Mouse (Mus musculus) kidney, adult 10 weeks (tissue): ENCODE results near the gene Capn6. TPM values are rescaled to one million over a fixed set of nuclear protein-coding genes. Genes with fewer than 3 reads are reported as not detected.

Experiments used
- polyA plus RNA-seq: library from polyadenylated mRNA; stranded (reverse); fragments of 350-450 nt; fragmentation: Illumina TruSeq; extraction: RNeasy Lipid Tissue Mini Kit (QIAGEN cat#74804); gene quantifications from one replicate; pipeline ENCODE4 v1.2.3, GENCODE M21; 2014; ENCODE audit warnings: low read depth, low replicate concordance

Capn6 gene
- 4.5 TPM for polyA plus RNA-seq

GRCm38 (mm10) chrX:143827212-143827611 is at the start of gene Capn6:
Gene Capn6, minus strand, starts transcription at chrX:143827414.

Other genes starting within 250 kb of the Capn6 start
- 0.08 TPM for gene Dcx, start 105.9 kb upstream of the Capn6 start, polyA plus RNA-seq